Mouse (Mus musculus) lung, adult 2 months (tissue): ENCODE measurements around the gene Kpna6.
"Not testable (repeated sequence)": the region's sequence is repeated elsewhere in the genome, so short reads cannot be mapped to it uniquely, and the experiment has no call there.

ENCODE experiments used
- CTCF ChIP-seq: fragments of 200-500 bp; IDR thresholded peaks from 2 replicates; pipeline ENCODE4 v1.5.1; 2011; ENCODE audit warnings: mild to moderate bottlenecking, low read length, control low read depth; ENCODE audit not compliant: insufficient read depth
- POLR2A ChIP-seq: fragments of 200-500 bp; IDR thresholded peaks from 2 replicates; pipeline ENCODE4 v1.6.1; 2011; ENCODE audit warnings: low read depth, mild to moderate bottlenecking, control low read depth, low read length, borderline replicate concordance; ENCODE audit errors: extremely low read depth

GRCm38 (mm10) chr4:129700661-129701060 lies 28.1 kb upstream of the Kpna6 start:
- not testable (repeated sequence) for TF ChIP-seq CTCF, POLR2A
